ENCODE assay signal across 8 mouse cellular contexts in genomic region chr12:69447322-69447827, GRCm38 (mm10).
DNase-seq lines count a peak whose midpoint lies in the region; ATAC-seq and TF ChIP-seq lines count a peak whose summit lies in the region.

No protein-coding gene starts in this region.

- no peak overlapping the region for H3K4me3 ChIP-seq in hindbrain, embryonic 10.5 days
- no peak overlapping the region for H3K4me3 ChIP-seq in hindbrain, embryonic 16.5 days (ENCODE audit: low read length)
- H3K4me3 ChIP-seq in brown adipose tissue, adult 24 weeks (ENCODE audit: insufficient read depth, low read depth, low read length), result peak overlapping the region; percentile 52
- H3K4me3 ChIP-seq in intestine, embryonic 15.5 days (replicated peaks), result no peak overlapping the region
- no peak overlapping the region for H3K4me3 ChIP-seq in midbrain, postnatal 0 days (ENCODE audit: low read depth, low read length)

- peak overlapping the region; percentile 82 for H3K27ac ChIP-seq in hindbrain, embryonic 10.5 days
- H3K27ac ChIP-seq in hindbrain, embryonic 16.5 days (ENCODE audit: low read depth, low read length), result no peak overlapping the region
- peak overlapping the region; percentile 73 for H3K27ac ChIP-seq in brown adipose tissue, adult 24 weeks (replicated peaks; ENCODE audit: low read depth, low read length)
- peak overlapping the region; percentile 51 for H3K27ac ChIP-seq in intestine, embryonic 15.5 days
- H3K27ac ChIP-seq in midbrain, postnatal 0 days (ENCODE audit: low read depth, low read length), result peak overlapping the region; percentile 8; the same call in 1 of the 2 replicates

- no peak for TF ChIP-seq CTCF in midbrain, postnatal 0 days (IDR thresholded peaks at IDR 0.05)

- no peaks in the 10 kb centered on the region for H3K27me3 ChIP-seq in hindbrain, embryonic 10.5 days (ENCODE audit: insufficient read depth, poor library complexity, severe bottlenecking)
- H3K27me3 ChIP-seq in hindbrain, embryonic 16.5 days (replicated peaks; ENCODE audit: control insufficient read depth, insufficient read depth, low read length), result no peaks in the 10 kb centered on the region
- H3K27me3 ChIP-seq in intestine, embryonic 15.5 days (replicated peaks), result no peaks in the 10 kb centered on the region
- no peaks in the 10 kb centered on the region for H3K27me3 ChIP-seq in midbrain, postnatal 0 days (ENCODE audit: insufficient read depth, low read length)

- no peaks in the 10 kb centered on the region for H3K36me3 ChIP-seq in hindbrain, embryonic 10.5 days
- no peaks in the 10 kb centered on the region for H3K36me3 ChIP-seq in hindbrain, embryonic 16.5 days (ENCODE audit: control insufficient read depth, insufficient read depth, low read length)
- H3K36me3 ChIP-seq in intestine, embryonic 15.5 days, result no peaks in the 10 kb centered on the region
- no peaks in the 10 kb centered on the region for H3K36me3 ChIP-seq in midbrain, postnatal 0 days (ENCODE audit: insufficient read depth, low read length)

- no peak for ATAC-seq in hindbrain, embryonic 16.5 days
- ATAC-seq in intestine, embryonic 15.5 days, result no peak
- no peak for ATAC-seq in midbrain, postnatal 0 days (ENCODE audit: low FRiP score)

- no peak overlapping the region for H3K4me2 ChIP-seq in hindbrain, embryonic 16.5 days (ENCODE audit: low read length)
- H3K4me2 ChIP-seq in intestine, embryonic 15.5 days (replicated peaks), result peak overlapping the region; percentile 54
- 0 out of 2 replicates have a peak overlapping the region, but pooled peaks have one; percentile 44 for H3K4me2 ChIP-seq in midbrain, postnatal 0 days (ENCODE audit: low read depth, low read length, poor library complexity, severe bottlenecking)

- H3K4me1 ChIP-seq in hindbrain, embryonic 10.5 days (replicated peaks), result peaks cover 29% of the 10 kb centered on the region
- H3K4me1 ChIP-seq in hindbrain, embryonic 16.5 days (ENCODE audit: control insufficient read depth, insufficient read depth, low read depth, low read length), result peaks cover 8% of the 10 kb centered on the region
- peaks cover 14% of the 10 kb centered on the region for H3K4me1 ChIP-seq in brown adipose tissue, adult 24 weeks (ENCODE audit: control insufficient read depth, insufficient read depth, insufficient read length, low read length)
- H3K4me1 ChIP-seq in intestine, embryonic 15.5 days (replicated peaks), result peaks cover 26% of the 10 kb centered on the region
- peaks cover 6% of the 10 kb centered on the region; the same call in 1 of the 2 replicates for H3K4me1 ChIP-seq in midbrain, postnatal 0 days (ENCODE audit: insufficient read depth, low read length)

- DNase-seq in hindbrain, embryonic 10.5 days (ENCODE audit: low spot score), result no peak
- DNase-seq in midbrain, postnatal 0 days (ENCODE audit: low spot score), result no peak
- DNase-seq in cerebellum, postnatal 25 days, result no peak
- DNase-seq in adrenal gland, postnatal 36 days, result no peak
- no peak for DNase-seq in adrenal gland, postnatal 10 days

- H3K9me3 ChIP-seq in hindbrain, embryonic 10.5 days, result no peaks in the 10 kb centered on the region
- no peaks in the 10 kb centered on the region for H3K9me3 ChIP-seq in hindbrain, embryonic 16.5 days (ENCODE audit: control insufficient read depth, low read length)
- H3K9me3 ChIP-seq in intestine, embryonic 15.5 days, result no peaks in the 10 kb centered on the region
- H3K9me3 ChIP-seq in midbrain, postnatal 0 days (ENCODE audit: low read length), result no peaks in the 10 kb centered on the region

- no peak overlapping the region for H3K9ac ChIP-seq in hindbrain, embryonic 16.5 days (ENCODE audit: low read depth, low read length)
- H3K9ac ChIP-seq in intestine, embryonic 15.5 days, result no peak overlapping the region
- no peak overlapping the region for H3K9ac ChIP-seq in midbrain, postnatal 0 days (replicated peaks; ENCODE audit: low read length, poor library complexity, severe bottlenecking)

- 79% methylated on average over 9 of the region's 9 CpGs for WGBS in hindbrain, embryonic 10.5 days
- WGBS in hindbrain, embryonic 16.5 days, result 78% methylated on average over 9 of the region's 9 CpGs
- WGBS in intestine, embryonic 15.5 days, result 48% methylated on average over 9 of the region's 9 CpGs
- 77% methylated on average over 9 of the region's 9 CpGs for WGBS in midbrain, postnatal 0 days
